Mouse (Mus musculus): ENCODE data around the gene Slc22a20. TPM values are rescaled to one million over a fixed set of nuclear protein-coding genes. Genes with fewer than 3 reads are reported as not detected.

The Slc22a20 gene
- polyA plus RNA-seq, 1 experiment, result not detected

DNA sequence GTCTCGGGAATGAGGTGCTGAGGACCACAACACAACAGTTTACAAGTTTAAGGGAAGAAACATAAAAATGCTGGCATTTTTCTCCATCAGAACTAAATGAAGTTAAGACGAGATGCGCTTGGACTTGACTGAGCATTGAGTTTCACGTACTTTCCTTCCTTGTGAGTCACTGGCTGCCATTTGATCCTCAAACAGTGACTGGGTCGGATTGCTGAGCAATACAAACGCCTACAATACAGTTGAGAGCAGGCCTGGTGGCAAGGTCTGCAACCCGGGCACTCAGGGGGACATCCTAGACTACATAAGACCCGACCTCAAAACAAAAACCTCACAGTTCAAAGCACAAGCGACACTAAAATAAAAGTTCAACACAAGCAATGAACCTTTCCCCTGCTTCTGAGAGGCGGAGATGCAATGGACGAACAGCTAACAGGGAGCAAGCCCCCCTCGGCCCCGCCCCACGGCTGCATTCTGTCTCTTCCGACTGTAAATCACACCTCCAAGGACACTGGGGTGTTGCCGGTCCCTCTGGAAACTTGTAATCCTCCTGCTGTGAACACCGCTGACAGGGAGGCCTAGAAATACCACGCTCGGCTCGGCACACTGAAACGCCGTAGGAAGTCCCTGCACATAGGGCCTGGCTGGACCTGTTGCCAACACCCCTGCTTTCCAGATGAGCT lies 31.8 kb downstream of the Slc22a20 start:
- Histone ChIP-seq H3K27me3 (replicated peaks; ENCODE audit: control insufficient read depth, insufficient read depth, low read length) (no peaks in the 10 kb centered on the region), H3K4me3 (ENCODE audit: insufficient read depth, low read depth, low read length) (no peak overlapping the region), H3K27ac (ENCODE audit: insufficient read depth, low read depth, low read length) (peak overlapping the region; percentile 27), H3K36me3 (ENCODE audit: control insufficient read depth, insufficient read depth, low read length) (no peaks in the 10 kb centered on the region), H3K4me1 (ENCODE audit: control insufficient read depth, insufficient read depth, low read length) (peaks cover 5% of the 10 kb centered on the region; the same call in 1 of the 2 replicates)
- peak; percentile 56 for DNase-seq
- WGBS, result 76% methylated on average over 22 of the region's 22 CpGs
- TF ChIP-seq POLR2A (IDR thresholded peaks at IDR 0.05; ENCODE audit: low read depth, low read length) (no peak), CTCF (conservative IDR thresholded peaks at IDR 0.05; ENCODE audit: insufficient read depth, insufficient read length, low read depth, low read length) (no peak)

DNA sequence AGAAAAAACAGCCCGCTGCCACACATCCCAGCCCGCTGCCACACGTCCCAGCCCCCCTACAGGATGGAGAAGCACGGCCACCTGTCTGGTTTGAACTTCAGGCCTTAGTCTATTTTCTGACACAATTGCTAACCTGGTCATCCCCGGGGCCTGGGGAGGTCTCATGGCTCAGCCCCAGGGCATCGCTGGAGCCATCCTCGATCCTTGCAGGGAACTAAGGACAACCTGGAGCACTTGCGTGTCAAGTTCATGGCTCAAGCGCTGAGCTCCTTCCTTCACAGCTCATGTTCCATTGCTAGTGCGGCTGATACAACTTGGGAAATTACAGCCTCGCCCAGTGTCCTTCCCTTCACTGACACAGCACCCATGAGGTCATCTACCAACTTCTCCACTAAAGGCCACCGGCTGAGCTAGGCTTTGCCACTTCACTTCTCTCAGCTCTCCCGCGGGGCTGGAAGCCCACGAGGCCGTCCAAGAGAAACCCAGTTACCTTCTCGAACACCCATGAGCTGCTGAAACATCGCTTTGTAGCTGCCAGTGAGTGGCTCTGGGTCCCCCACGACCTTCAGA lies 32.7 kb downstream of the Slc22a20 start:
- H3K36me3 ChIP-seq (ENCODE audit: control insufficient read depth, insufficient read depth, low read length), result no peaks in the 10 kb centered on the region
- H3K27me3 ChIP-seq (replicated peaks; ENCODE audit: control insufficient read depth, insufficient read depth, low read length), result no peaks in the 10 kb centered on the region
- peak; percentile 38 for DNase-seq
- H3K4me1 ChIP-seq (ENCODE audit: control insufficient read depth, insufficient read depth, low read length), result peaks cover 5% of the 10 kb centered on the region; the same call in 1 of the 2 replicates
- TF ChIP-seq POLR2A (IDR thresholded peaks at IDR 0.05; ENCODE audit: low read depth, low read length) (no peak), CTCF (conservative IDR thresholded peaks at IDR 0.05; ENCODE audit: insufficient read depth, insufficient read length, low read depth, low read length) (no peak)
- H3K4me3 ChIP-seq (ENCODE audit: insufficient read depth, low read depth, low read length), result no peak overlapping the region
- H3K27ac ChIP-seq (ENCODE audit: insufficient read depth, low read depth, low read length), result no peak overlapping the region
- WGBS, result 84% methylated on average over 19 of the region's 19 CpGs

DNA sequence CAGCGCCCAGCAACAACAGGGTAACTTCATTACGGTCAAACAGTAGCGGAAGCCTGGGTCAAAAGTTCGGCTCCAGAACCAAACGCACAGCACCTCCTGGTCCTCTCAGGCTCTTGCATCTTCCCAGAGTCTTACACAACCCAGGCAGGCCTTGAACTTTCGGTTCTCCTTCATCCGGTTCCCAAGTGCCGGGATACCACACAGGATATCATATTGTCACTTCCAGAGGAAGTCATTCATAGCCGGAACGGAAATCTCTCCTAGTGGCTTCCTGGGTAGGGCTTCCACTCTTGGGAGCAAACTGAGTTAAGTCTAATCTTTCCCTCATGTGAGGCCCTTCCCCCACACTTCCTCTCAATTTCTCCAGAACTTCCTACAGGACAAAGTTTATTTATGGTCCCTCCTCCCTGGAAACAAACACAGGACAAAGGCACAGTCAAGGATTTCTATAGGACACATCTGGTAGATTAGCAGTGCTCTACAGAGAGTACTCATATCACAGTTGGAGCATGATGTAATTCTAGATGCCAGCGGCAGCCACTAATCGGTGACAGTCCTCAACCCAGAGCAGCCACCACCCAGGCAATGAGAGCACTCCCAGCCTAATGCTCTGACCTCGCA lies 33.8 kb downstream of the Slc22a20 start:
- H3K27me3 ChIP-seq (replicated peaks; ENCODE audit: control insufficient read depth, insufficient read depth, low read length), result no peaks in the 10 kb centered on the region
- DNase-seq, result peak; percentile 92
- H3K36me3 ChIP-seq (ENCODE audit: control insufficient read depth, insufficient read depth, low read length), result no peaks in the 10 kb centered on the region
- H3K4me3 ChIP-seq (ENCODE audit: insufficient read depth, low read depth, low read length), result peak overlapping the region; percentile 20
- no peak for TF ChIP-seq POLR2A (IDR thresholded peaks at IDR 0.05; ENCODE audit: low read depth, low read length)
- TF ChIP-seq CTCF (conservative IDR thresholded peaks at IDR 0.05; ENCODE audit: insufficient read depth, insufficient read length, low read depth, low read length), result no peak
- 48% methylated on average over 13 of the region's 13 CpGs for WGBS
- peaks cover 5% of the 10 kb centered on the region; the same call in 1 of the 2 replicates for H3K4me1 ChIP-seq (ENCODE audit: control insufficient read depth, insufficient read depth, low read length)
- peak overlapping the region; percentile 82 for H3K27ac ChIP-seq (ENCODE audit: insufficient read depth, low read depth, low read length)

DNA sequence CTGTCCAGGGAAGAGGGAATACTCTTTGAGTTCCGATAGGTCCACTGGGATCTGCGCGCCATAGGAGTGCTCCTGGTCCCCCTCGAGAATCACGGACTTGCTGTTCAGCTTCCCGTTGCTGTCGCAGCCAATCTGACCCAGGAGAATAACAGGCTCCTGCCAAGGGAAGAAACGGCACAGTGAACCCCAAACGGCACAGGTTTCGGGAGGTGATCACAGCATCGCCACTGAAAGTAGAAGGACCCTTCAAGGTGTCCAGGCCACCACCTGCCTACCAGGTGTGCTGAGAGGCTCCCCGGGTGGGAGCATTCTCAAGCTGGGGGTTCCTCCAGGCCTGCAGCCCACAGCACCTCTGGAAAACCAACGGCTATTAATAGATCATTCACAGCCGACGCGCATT lies 34.3 kb downstream of the Slc22a20 start:
- no peak for TF ChIP-seq POLR2A (IDR thresholded peaks at IDR 0.05; ENCODE audit: low read depth, low read length)
- TF ChIP-seq CTCF (conservative IDR thresholded peaks at IDR 0.05; ENCODE audit: insufficient read depth, insufficient read length, low read depth, low read length), result no peak
- no peak for DNase-seq
- Histone ChIP-seq H3K4me3 (ENCODE audit: insufficient read depth, low read depth, low read length) (peak overlapping the region; percentile 20), H3K36me3 (ENCODE audit: control insufficient read depth, insufficient read depth, low read length) (no peaks in the 10 kb centered on the region), H3K4me1 (ENCODE audit: control insufficient read depth, insufficient read depth, low read length) (peaks cover 5% of the 10 kb centered on the region; the same call in 1 of the 2 replicates), H3K27ac (ENCODE audit: insufficient read depth, low read depth, low read length) (peak overlapping the region; percentile 82), H3K27me3 (replicated peaks; ENCODE audit: control insufficient read depth, insufficient read depth, low read length) (no peaks in the 10 kb centered on the region)
- 69% methylated on average over 16 of the region's 16 CpGs for whole genome bisulfite sequencing

DNA sequence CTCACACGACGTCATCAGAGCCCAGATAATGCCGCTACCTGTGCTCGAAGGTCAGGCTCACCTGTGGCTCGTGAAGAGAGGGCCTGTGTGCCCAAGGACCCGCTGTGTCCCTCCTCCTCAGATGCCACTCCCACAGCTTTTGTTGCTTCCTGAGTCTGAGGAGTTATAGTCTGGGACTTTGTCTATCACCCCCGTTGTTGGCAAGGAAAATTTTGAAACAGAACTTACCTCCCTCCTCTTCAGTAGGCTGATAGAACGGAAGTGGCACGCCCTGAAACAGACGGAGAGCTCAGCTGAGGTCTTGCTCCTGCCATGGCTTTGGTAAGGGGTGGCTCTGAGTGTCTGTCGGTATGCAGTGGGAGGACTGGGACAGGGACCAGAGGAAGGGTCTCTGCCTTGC lies 35.7 kb downstream of the Slc22a20 start:
- no peak for TF ChIP-seq CTCF (conservative IDR thresholded peaks at IDR 0.05; ENCODE audit: insufficient read depth, insufficient read length, low read depth, low read length)
- TF ChIP-seq POLR2A (IDR thresholded peaks at IDR 0.05; ENCODE audit: low read depth, low read length), result no peak
- peak overlapping the region; percentile 31; the same call in 1 of the 2 replicates for H3K27ac ChIP-seq (ENCODE audit: insufficient read depth, low read depth, low read length)
- no peaks in the 10 kb centered on the region for H3K27me3 ChIP-seq (replicated peaks; ENCODE audit: control insufficient read depth, insufficient read depth, low read length)
- peaks cover 8% of the 10 kb centered on the region; the same call in 1 of the 2 replicates for H3K4me1 ChIP-seq (ENCODE audit: control insufficient read depth, insufficient read depth, low read length)
- H3K4me3 ChIP-seq (ENCODE audit: insufficient read depth, low read depth, low read length), result peak overlapping the region; percentile 15; the same call in 1 of the 2 replicates
- H3K36me3 ChIP-seq (ENCODE audit: control insufficient read depth, insufficient read depth, low read length), result no peaks in the 10 kb centered on the region
- 81% methylated on average over 11 of the region's 11 CpGs for WGBS
- DNase-seq, result peak; percentile 63

DNA sequence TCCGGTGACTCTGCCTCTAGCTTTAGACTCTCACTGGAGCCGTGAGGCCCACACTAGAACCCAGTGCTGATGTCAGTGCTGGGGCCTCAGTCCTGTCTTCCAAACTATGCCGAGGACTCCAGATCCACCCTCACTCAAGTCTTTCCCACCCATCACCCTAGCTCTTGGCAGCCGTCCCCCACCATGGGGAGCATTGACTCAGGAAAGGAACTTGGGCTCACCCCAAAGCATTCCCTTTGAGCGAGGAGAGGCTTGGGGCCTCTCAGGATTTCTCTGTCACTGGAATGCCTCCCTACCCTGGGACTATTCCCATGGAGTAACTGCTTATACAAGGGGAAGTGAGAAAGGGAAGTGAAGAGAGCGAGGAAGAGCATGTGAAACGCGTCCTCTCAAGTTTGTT lies 40.1 kb downstream of the Slc22a20 start:
- Histone ChIP-seq H3K27me3 (replicated peaks; ENCODE audit: control insufficient read depth, insufficient read depth, low read length) (no peaks in the 10 kb centered on the region), H3K27ac (ENCODE audit: insufficient read depth, low read depth, low read length) (peak overlapping the region; percentile 58), H3K4me1 (ENCODE audit: control insufficient read depth, insufficient read depth, low read length) (peaks cover 13% of the 10 kb centered on the region), H3K36me3 (ENCODE audit: control insufficient read depth, insufficient read depth, low read length) (no peaks in the 10 kb centered on the region), H3K4me3 (ENCODE audit: insufficient read depth, low read depth, low read length) (no peak overlapping the region)
- 56% methylated on average over 8 of the region's 8 CpGs for WGBS
- DNase-seq, result peak; percentile 38
- TF ChIP-seq POLR2A (IDR thresholded peaks at IDR 0.05; ENCODE audit: low read depth, low read length), result no peak

DNA sequence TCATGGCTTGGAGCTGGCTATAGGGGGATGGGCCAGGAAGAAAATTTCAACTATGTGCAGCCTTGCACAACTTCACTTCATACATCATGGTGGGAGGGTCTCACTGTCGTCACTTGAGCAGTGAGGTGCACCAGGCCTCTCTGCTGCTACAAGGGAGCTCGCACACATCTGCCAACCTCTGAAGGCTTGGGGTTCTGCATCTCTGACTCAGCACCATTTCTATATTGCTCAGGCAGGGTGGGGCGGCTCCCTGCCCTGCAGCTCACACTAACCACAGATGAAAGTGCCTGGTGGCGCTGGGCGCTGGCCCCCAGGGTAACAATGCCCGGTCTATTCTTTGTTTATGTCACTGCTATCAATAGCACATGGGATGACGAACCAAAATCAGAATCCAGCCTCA lies 40.9 kb downstream of the Slc22a20 start:
- Histone ChIP-seq H3K4me3 (ENCODE audit: insufficient read depth, low read depth, low read length) (no peak overlapping the region), H3K27me3 (replicated peaks; ENCODE audit: control insufficient read depth, insufficient read depth, low read length) (no peaks in the 10 kb centered on the region), H3K27ac (ENCODE audit: insufficient read depth, low read depth, low read length) (peak overlapping the region; percentile 58), H3K4me1 (ENCODE audit: control insufficient read depth, insufficient read depth, low read length) (peaks cover 19% of the 10 kb centered on the region), H3K36me3 (ENCODE audit: control insufficient read depth, insufficient read depth, low read length) (no peaks in the 10 kb centered on the region)
- TF ChIP-seq POLR2A (IDR thresholded peaks at IDR 0.05; ENCODE audit: low read depth, low read length), result no peak
- TF ChIP-seq CTCF (conservative IDR thresholded peaks at IDR 0.05; ENCODE audit: insufficient read depth, insufficient read length, low read depth, low read length), result no peak
- peak; percentile 51 for DNase-seq
- WGBS, result 63% methylated on average over 7 of the region's 7 CpGs

All from kidney, adult 2 months (tissue).